Mouse (Mus musculus) olfactory bulb, adult 2 months (tissue): Measurements from ENCODE around the gene Bmpr1b.

Experiments used
- CTCF ChIP-seq: fragments of 200-500 bp; IDR thresholded peaks from 2 replicates; pipeline ENCODE4 v1.5.1; 2012; ENCODE audit warnings: low read depth, mild to moderate bottlenecking, low read length, moderate library complexity; ENCODE audit not compliant: insufficient read depth
- POLR2A ChIP-seq: fragments of 200-500 bp; IDR thresholded peaks from 2 replicates; pipeline ENCODE4 v1.6.1; 2012; ENCODE audit warnings: mild to moderate bottlenecking, low read depth, low read length, moderate library complexity; ENCODE audit not compliant: insufficient read depth

- TF ChIP-seq POLR2A (no peak), CTCF (no peak)
Measured at GRCm38 (mm10) chr3:142186551-142186950, 17.3 kb upstream of the Bmpr1b start.
